In genomic region chr6:72136543-72136942, GRCm38 (mm10) we compare ENCODE assay signal across 18 mouse cellular contexts. TPM values are rescaled to one million over a fixed set of nuclear protein-coding genes. Genes with fewer than 3 reads are reported as not detected.
DNase-seq lines count a peak whose midpoint lies in the region; ATAC-seq and TF ChIP-seq lines count a peak whose summit lies in the region.
"Had no signal": no experiment of that assay in that cellular context is flagged by ENCODE, and none has a peak within 500 bp of the region (broad histone marks: within the 10 kb centered on the region; RNA-seq: fewer than 3 reads in every experiment).

No protein-coding gene starts in this region.

- H3K4me3 ChIP-seq in kidney, embryonic 16.5 days (ENCODE audit: low read length) = no peak overlapping the region
- H3K4me3 ChIP-seq in kidney, adult 2 months (ENCODE audit: insufficient read depth, low read depth, low read length) = no peak overlapping the region
- peak overlapping the region; percentile 29; the same call in 1 of the 2 replicates for H3K4me3 ChIP-seq in G1E (ENCODE audit: low read depth, low read length)
- H3K4me3 ChIP-seq in embryonic facial prominence, embryonic 12.5 days = no peak overlapping the region
- H3K4me3 ChIP-seq in liver, postnatal 0 days (ENCODE audit: low read depth, low read length) = no peak overlapping the region
- no peak overlapping the region for H3K4me3 ChIP-seq in forebrain, embryonic 13.5 days
- H3K4me3 ChIP-seq: forebrain, embryonic 12.5 days; gastrocnemius, adult 2 months; heart, embryonic 13.5 days; hindbrain, embryonic 12.5 days had no signal

- H3K4me2 ChIP-seq in kidney, embryonic 16.5 days (replicated peaks; ENCODE audit: low read depth, low read length) = no peak overlapping the region
- no peak overlapping the region for H3K4me2 ChIP-seq in embryonic facial prominence, embryonic 12.5 days (replicated peaks)
- H3K4me2 ChIP-seq in liver, postnatal 0 days (ENCODE audit: low read depth, low read length) = no peak overlapping the region
- no peak overlapping the region for H3K4me2 ChIP-seq in forebrain, embryonic 13.5 days
- H3K4me2 ChIP-seq: forebrain, embryonic 12.5 days; hindbrain, embryonic 12.5 days had no signal

- H3K27me3 ChIP-seq in kidney, embryonic 16.5 days (ENCODE audit: insufficient read depth, low read length) = no peaks in the 10 kb centered on the region
- H3K27me3 ChIP-seq in kidney, adult 2 months (replicated peaks; ENCODE audit: control insufficient read depth, insufficient read depth, low read length) = no peaks in the 10 kb centered on the region
- H3K27me3 ChIP-seq in G1E (ENCODE audit: insufficient read depth, low read length) = no peaks in the 10 kb centered on the region
- no peaks in the 10 kb centered on the region for H3K27me3 ChIP-seq in embryonic facial prominence, embryonic 12.5 days
- H3K27me3 ChIP-seq in liver, postnatal 0 days (ENCODE audit: insufficient read depth, low read length) = no peaks in the 10 kb centered on the region
- no peaks in the 10 kb centered on the region for H3K27me3 ChIP-seq in forebrain, embryonic 13.5 days
- H3K27me3 ChIP-seq: forebrain, embryonic 12.5 days; heart, embryonic 13.5 days; hindbrain, embryonic 12.5 days had no signal

- H3K4me1 ChIP-seq in kidney, embryonic 16.5 days (ENCODE audit: insufficient read depth, low read length) = 0 out of 2 replicates have a peak, but pooled peaks cover 4% of the 10 kb centered on the region
- H3K4me1 ChIP-seq in kidney, adult 2 months (ENCODE audit: control insufficient read depth, insufficient read depth, low read length) = no peaks in the 10 kb centered on the region
- H3K4me1 ChIP-seq in G1E (ENCODE audit: insufficient read depth, low read depth, low read length) = peaks cover 82% of the 10 kb centered on the region
- 0 out of 2 replicates have a peak, but pooled peaks cover 6% of the 10 kb centered on the region for H3K4me1 ChIP-seq in embryonic facial prominence, embryonic 12.5 days
- H3K4me1 ChIP-seq in liver, postnatal 0 days (ENCODE audit: insufficient read depth) = peaks cover 43% of the 10 kb centered on the region
- H3K4me1 ChIP-seq in forebrain, embryonic 13.5 days = no peaks in the 10 kb centered on the region
- H3K4me1 ChIP-seq: forebrain, embryonic 12.5 days; hindbrain, embryonic 12.5 days had no signal

- no peak for TF ChIP-seq EP300 in liver, postnatal 0 days (IDR thresholded peaks at IDR 0.05; ENCODE audit: low read depth)

- no peak for DNase-seq in kidney, adult 2 months
- no peak for DNase-seq in G1E (ENCODE audit: low spot score)
- DNase-seq in liver, postnatal 0 days = no peak
- no peak for DNase-seq in right cerebral cortex, postnatal 4 days
- DNase-seq: adrenal gland, adult 8-10 months; adrenal gland, postnatal 36 days; cerebellum, adult 2 months; cerebellum, postnatal 10 days; gastrocnemius, adult 2 months; gastrocnemius, postnatal 36 days; heart, postnatal 4 days had no signal

- no peak for TF ChIP-seq CTCF in kidney, adult 2 months (conservative IDR thresholded peaks at IDR 0.05; ENCODE audit: insufficient read depth, insufficient read length, low read depth, low read length)
- no peak for TF ChIP-seq CTCF in G1E (IDR thresholded peaks at IDR 0.05; ENCODE audit: low read depth, low read length)
- no peak for TF ChIP-seq CTCF in liver, postnatal 0 days (IDR thresholded peaks at IDR 0.05; ENCODE audit: low read depth)

- TF ChIP-seq POLR2A in kidney, adult 2 months (IDR thresholded peaks at IDR 0.05; ENCODE audit: low read depth, low read length) = no peak

- H3K36me3 ChIP-seq in kidney, embryonic 16.5 days (ENCODE audit: insufficient read depth, low read length) = peaks cover 19% of the 10 kb centered on the region
- no peaks in the 10 kb centered on the region for H3K36me3 ChIP-seq in kidney, adult 2 months (ENCODE audit: control insufficient read depth, insufficient read depth, low read length)
- peaks cover 79% of the 10 kb centered on the region for H3K36me3 ChIP-seq in G1E (replicated peaks)
- peaks cover 21% of the 10 kb centered on the region for H3K36me3 ChIP-seq in embryonic facial prominence, embryonic 12.5 days
- H3K36me3 ChIP-seq in liver, postnatal 0 days (replicated peaks; ENCODE audit: insufficient read depth, low read length) = peaks cover 79% of the 10 kb centered on the region
- peaks cover 42% of the 10 kb centered on the region for H3K36me3 ChIP-seq in forebrain, embryonic 13.5 days (ENCODE audit: poor library complexity, severe bottlenecking)

- WGBS in kidney, embryonic 16.5 days = 64% methylated on average over 10 of the region's 10 CpGs
- 62% methylated on average over 10 of the region's 10 CpGs for WGBS in kidney, adult 2 months
- WGBS in embryonic facial prominence, embryonic 12.5 days = 62% methylated on average over 10 of the region's 10 CpGs
- 86% methylated on average over 10 of the region's 10 CpGs for WGBS in liver, postnatal 0 days (ENCODE audit: insufficient replicate concordance)
- WGBS in forebrain, embryonic 13.5 days = 82% methylated on average over 10 of the region's 10 CpGs

- no peak overlapping the region for H3K27ac ChIP-seq in kidney, embryonic 16.5 days (ENCODE audit: low read length)
- H3K27ac ChIP-seq in kidney, adult 2 months (ENCODE audit: insufficient read depth, low read depth, low read length) = no peak overlapping the region
- 0 out of 2 replicates have a peak overlapping the region, but pooled peaks have one; percentile 37 for H3K27ac ChIP-seq in embryonic facial prominence, embryonic 12.5 days
- H3K27ac ChIP-seq in liver, postnatal 0 days (ENCODE audit: low read depth) = peak overlapping the region; percentile 9; the same call in 1 of the 2 replicates
- no peak overlapping the region for H3K27ac ChIP-seq in forebrain, embryonic 13.5 days
- H3K27ac ChIP-seq: forebrain, embryonic 12.5 days; heart, embryonic 13.5 days; hindbrain, embryonic 12.5 days had no signal

- no peak overlapping the region for H3K9ac ChIP-seq in kidney, embryonic 16.5 days (replicated peaks; ENCODE audit: low read length)
- no peak overlapping the region for H3K9ac ChIP-seq in embryonic facial prominence, embryonic 12.5 days
- no peak overlapping the region for H3K9ac ChIP-seq in liver, postnatal 0 days (replicated peaks)
- H3K9ac ChIP-seq in forebrain, embryonic 13.5 days = no peak overlapping the region
- H3K9ac ChIP-seq: forebrain, embryonic 12.5 days; heart, embryonic 13.5 days; hindbrain, embryonic 12.5 days had no signal

- ATAC-seq in kidney, embryonic 16.5 days (ENCODE audit: low FRiP score, low TSS enrichment) = peak; percentile 59; the same call in 1 of the 2 replicates
- no peak for ATAC-seq in G1E (ENCODE audit: extremely low read depth, insufficient number of reproducible peaks, low FRiP score, poor library complexity, severe bottlenecking)
- no peak for ATAC-seq in embryonic facial prominence, embryonic 12.5 days (ENCODE audit: insufficient number of reproducible peaks, insufficient read depth, low FRiP score, low TSS enrichment)
- no peak for ATAC-seq in liver, postnatal 0 days
- no peak for ATAC-seq in forebrain, embryonic 13.5 days
- ATAC-seq: hindbrain, embryonic 16.5 days had no signal

- no peaks in the 10 kb centered on the region for H3K9me3 ChIP-seq in kidney, embryonic 16.5 days (ENCODE audit: low read length)
- H3K9me3 ChIP-seq in G1E (replicated peaks) = peaks cover 8% of the 10 kb centered on the region
- H3K9me3 ChIP-seq in embryonic facial prominence, embryonic 12.5 days = no peaks in the 10 kb centered on the region
- no peaks in the 10 kb centered on the region for H3K9me3 ChIP-seq in liver, postnatal 0 days (ENCODE audit: low read length)
- no peaks in the 10 kb centered on the region for H3K9me3 ChIP-seq in forebrain, embryonic 13.5 days (replicated peaks)
- H3K9me3 ChIP-seq: forebrain, embryonic 12.5 days; heart, embryonic 13.5 days; hindbrain, embryonic 12.5 days had no signal

RNA-seq across cellular contexts. Expression of gene St3gal5, which starts 39.2 kb away (rescaled TPM):
- polyA plus RNA-seq in kidney, embryonic 16.5 days (2015; fragmentation: Nextera tagmentation; extraction: Ambion mirVana) = 32.5 and 34.0 TPM in 2 replicates
- polyA plus RNA-seq in kidney, adult 2 months (2012; rRNA removed) = 7.7 and 10.4 TPM in 2 replicates
- total RNA-seq in G1E (2014; fragmentation: Nextera tagmentation) (95.2 and 107 TPM in 2 replicates), G1E (2017) (46.8 and 51.0 TPM in 2 replicates)
- 62.8 and 70.0 TPM in 2 replicates for polyA plus RNA-seq in G1E (2012)
- 31.0 and 32.5 TPM in 2 replicates for polyA plus RNA-seq in embryonic facial prominence, embryonic 12.5 days (2016; fragmentation: Nextera tagmentation; extraction: Ambion mirVana)
- polyA plus RNA-seq in liver, postnatal 0 days (2015; fragmentation: Nextera tagmentation; extraction: Ambion mirVana) = 175 and 212 TPM in 2 replicates
- polyA plus RNA-seq in forebrain, embryonic 13.5 days (2015; fragmentation: Nextera tagmentation; extraction: Ambion mirVana) = 35.6 and 36.4 TPM in 2 replicates

Comparison
In these comparisons a context has a peak if more than half of its experiments do, and no peak if none do; other contexts are left out.
1. H3K27ac ChIP-seq: peak in embryonic facial prominence, embryonic 12.5 days (single experiment) and liver, postnatal 0 days (single experiment); none in kidney, embryonic 16.5 days (single experiment), kidney, adult 2 months (single experiment) and forebrain, embryonic 13.5 days (single experiment).